Mouse (Mus musculus) embryonic facial prominence, embryonic 12.5 days (tissue): ENCODE data around the gene Rai14. TPM values are rescaled to one million over a fixed set of nuclear protein-coding genes. Genes with fewer than 3 reads are reported as not detected.

Experiments
- ATAC-seq: fragments of 200-750 bp; cut with Nextera tagmentation; 2 replicates; pipeline ENCODE4 v1.8.0; 2017; ENCODE audit not compliant: insufficient number of reproducible peaks, insufficient read depth, low FRiP score, low TSS enrichment
- H3K27ac ChIP-seq: fragments of 300-500 bp; sonication (generic); 2 replicates; pipeline ENCODE4 v1.5.1; 2016; ENCODE audit warnings: mild to moderate bottlenecking
- H3K27me3 ChIP-seq: fragments of 300-500 bp; sonication (generic); 2 replicates; pipeline ENCODE4 v1.6.1; 2016; ENCODE audit warnings: mild to moderate bottlenecking, moderate library complexity
- H3K36me3 ChIP-seq: fragments of 300-500 bp; sonication (generic); 2 replicates; pipeline ENCODE4 v1.6.1; 2016; ENCODE audit warnings: mild to moderate bottlenecking
- H3K4me1 ChIP-seq: fragments of 300-500 bp; sonication (generic); 2 replicates; pipeline ENCODE4 v1.6.1; 2016
- H3K4me2 ChIP-seq: fragments of 300-500 bp; sonication (generic); replicated peaks from 2 replicates; pipeline ENCODE4 v1.6.1; 2016; ENCODE audit warnings: mild to moderate bottlenecking, moderate library complexity
- H3K4me3 ChIP-seq: fragments of 300-500 bp; sonication (generic); 2 replicates; pipeline ENCODE4 v1.5.1; 2016; ENCODE audit warnings: mild to moderate bottlenecking
- H3K9ac ChIP-seq: fragments of 300-500 bp; sonication (generic); 2 replicates; pipeline ENCODE4 v1.6.1; 2016; ENCODE audit warnings: mild to moderate bottlenecking, moderate library complexity
- H3K9me3 ChIP-seq: fragments of 300-500 bp; sonication (generic); 2 replicates; pipeline ENCODE4 v1.6.1; 2016; ENCODE audit warnings: mild to moderate bottlenecking, moderate library complexity
- WGBS: fragments of 180-500 bp; shearing (Covaris S2); methylation state at CpG from one replicate; pipeline ENCODE4 v1.1.7; 2016; 5-methylcytosine and 5-hydroxymethylcytosine counted together
- polyA plus RNA-seq: library from polyadenylated mRNA; unstranded; fragments of >200 nt; fragmentation: Nextera tagmentation; extraction: Ambion mirVana; gene quantifications from 2 replicates; pipeline ENCODE4 v1.2.1, GENCODE M21; 2016

Rai14 gene
- polyA plus RNA-seq, 1 experiment from 2014 or later: 85.6 TPM

- Histone ChIP-seq H3K9ac (no peak overlapping the region), H3K4me1 (peaks cover 21% of the 10 kb centered on the region), H3K4me2 (no peak overlapping the region), H3K9me3 (no peaks in the 10 kb centered on the region), H3K36me3 (no peaks in the 10 kb centered on the region), H3K27ac (0 out of 2 replicates have a peak overlapping the region, but pooled peaks have one; percentile 41), H3K27me3 (no peaks in the 10 kb centered on the region), H3K4me3 (no peak overlapping the region)
- ATAC-seq: no peak
- 66% methylated on average over 8 of the region's 8 CpGs for WGBS
Measured at GRCm38 (mm10) chr15:10720671-10721070, 6.2 kb upstream of the Rai14 start.

DNA sequence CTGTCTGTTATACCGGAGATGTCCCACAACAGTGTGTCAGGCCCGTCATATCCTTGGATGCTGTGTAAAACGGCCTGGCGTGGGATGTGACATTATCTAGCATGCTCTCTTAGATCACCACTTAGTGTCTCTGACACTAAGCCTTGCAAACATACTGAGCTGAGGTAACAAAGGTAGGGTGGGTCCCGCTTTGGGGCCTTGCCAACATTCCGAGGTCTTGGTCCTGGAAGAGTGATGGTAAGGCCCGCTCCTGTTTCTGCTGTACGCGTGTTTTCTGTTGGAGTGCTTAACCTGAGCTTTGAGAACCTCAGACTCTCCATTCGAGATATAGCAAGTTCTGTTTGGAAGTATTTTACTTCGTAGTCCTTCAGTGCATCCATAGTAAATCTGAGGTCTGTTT lies 5.8 kb upstream of the Rai14 start:
- H3K4me2 ChIP-seq: no peak overlapping the region
- peaks cover 21% of the 10 kb centered on the region for H3K4me1 ChIP-seq
- H3K27ac ChIP-seq: 0 out of 2 replicates have a peak overlapping the region, but pooled peaks have one; percentile 41
- no peaks in the 10 kb centered on the region for H3K36me3 ChIP-seq
- 82% methylated on average over 11 of the region's 11 CpGs for WGBS
- H3K9me3 ChIP-seq: no peaks in the 10 kb centered on the region
- H3K9ac ChIP-seq: no peak overlapping the region
- H3K27me3 ChIP-seq: no peaks in the 10 kb centered on the region
- ATAC-seq: no peak
- H3K4me3 ChIP-seq: no peak overlapping the region

DNA sequence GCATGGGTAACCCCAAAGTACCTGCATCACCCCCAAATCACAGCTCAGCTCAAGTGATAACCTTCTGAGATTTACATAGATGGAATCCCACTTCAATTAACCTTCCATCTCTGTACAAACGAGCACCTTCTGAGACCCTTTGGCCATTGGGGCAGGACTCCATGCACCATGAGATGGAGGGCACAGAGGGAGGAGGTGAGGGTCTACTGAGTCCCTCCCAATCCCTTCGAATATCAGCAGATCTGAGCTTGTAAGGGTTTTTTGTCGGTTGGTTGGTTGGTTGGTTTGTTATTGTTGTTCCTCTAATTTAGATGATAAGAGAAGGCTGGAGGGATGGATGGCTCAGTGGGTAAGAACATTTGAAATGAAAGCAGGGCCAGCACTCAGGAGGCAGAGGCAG lies 5.1 kb upstream of the Rai14 start:
- WGBS: 87% methylated on average over 3 of the region's 3 CpGs
- no peak overlapping the region for H3K27ac ChIP-seq
- H3K27me3 ChIP-seq: no peaks in the 10 kb centered on the region

DNA sequence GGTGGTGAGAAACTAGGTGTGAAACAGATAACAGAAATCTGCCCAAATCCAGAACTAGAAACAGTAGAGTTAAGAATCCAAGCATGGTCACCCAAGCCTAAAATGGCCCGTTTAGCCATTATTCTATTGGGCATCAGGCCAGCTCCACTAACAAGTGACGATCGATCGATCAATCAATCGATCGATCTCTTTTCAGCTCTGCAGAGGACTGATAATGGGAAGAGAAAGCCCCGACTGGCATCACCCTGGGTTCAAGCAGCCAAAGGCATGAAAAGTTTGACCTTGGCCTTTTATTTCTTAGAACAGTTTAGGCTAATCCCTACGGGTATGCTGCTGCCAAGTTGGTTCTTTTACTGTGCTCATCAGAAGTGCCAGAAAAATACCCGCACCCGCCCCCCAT lies 4.3 kb upstream of the Rai14 start:
- Histone ChIP-seq H3K4me1 (peaks cover 18% of the 10 kb centered on the region), H3K36me3 (no peaks in the 10 kb centered on the region), H3K9ac (no peak overlapping the region), H3K4me3 (no peak overlapping the region), H3K27ac (no peak overlapping the region), H3K4me2 (no peak overlapping the region), H3K9me3 (no peaks in the 10 kb centered on the region), H3K27me3 (no peaks in the 10 kb centered on the region)
- ATAC-seq: no peak
- 92% methylated on average over 10 of the region's 10 CpGs for WGBS

More for the DNA sequence above, 5.1 kb upstream of the Rai14 start:
- ATAC-seq: no peak
- H3K9ac ChIP-seq: no peak overlapping the region
- no peak overlapping the region for H3K4me3 ChIP-seq
- H3K4me2 ChIP-seq: no peak overlapping the region
- H3K36me3 ChIP-seq: no peaks in the 10 kb centered on the region
- H3K9me3 ChIP-seq: no peaks in the 10 kb centered on the region
- H3K4me1 ChIP-seq: peaks cover 21% of the 10 kb centered on the region

GRCm38 (mm10) chr15:10717284-10717683 lies 2.9 kb upstream of the Rai14 start:
- Histone ChIP-seq H3K36me3 (no peaks in the 10 kb centered on the region), H3K9me3 (no peaks in the 10 kb centered on the region), H3K4me2 (no peak overlapping the region), H3K27me3 (no peaks in the 10 kb centered on the region), H3K9ac (no peak overlapping the region), H3K27ac (no peak overlapping the region), H3K4me3 (no peak overlapping the region), H3K4me1 (peaks cover 10% of the 10 kb centered on the region)
- WGBS: 90% methylated on average over 1 of the region's 1 CpGs
- no peak for ATAC-seq

GRCm38 (mm10) chr15:10715966-10716365 lies 1.5 kb upstream of the Rai14 start:
- 22% methylated on average over 5 of the region's 5 CpGs for WGBS
- H3K4me3 ChIP-seq: no peak overlapping the region
- H3K4me1 ChIP-seq: peaks cover 22% of the 10 kb centered on the region
- H3K9ac ChIP-seq: no peak overlapping the region
- no peaks in the 10 kb centered on the region for H3K27me3 ChIP-seq
- no peak overlapping the region for H3K27ac ChIP-seq
- peak overlapping the region; percentile 67 for H3K4me2 ChIP-seq
- no peak for ATAC-seq
- no peaks in the 10 kb centered on the region for H3K9me3 ChIP-seq
- H3K36me3 ChIP-seq: no peaks in the 10 kb centered on the region

- peak; percentile 13; the same call in 1 of the 2 replicates for ATAC-seq
Measured at GRCm38 (mm10) chr15:10715139-10715505, 698 bp upstream of the Rai14 start.

DNA sequence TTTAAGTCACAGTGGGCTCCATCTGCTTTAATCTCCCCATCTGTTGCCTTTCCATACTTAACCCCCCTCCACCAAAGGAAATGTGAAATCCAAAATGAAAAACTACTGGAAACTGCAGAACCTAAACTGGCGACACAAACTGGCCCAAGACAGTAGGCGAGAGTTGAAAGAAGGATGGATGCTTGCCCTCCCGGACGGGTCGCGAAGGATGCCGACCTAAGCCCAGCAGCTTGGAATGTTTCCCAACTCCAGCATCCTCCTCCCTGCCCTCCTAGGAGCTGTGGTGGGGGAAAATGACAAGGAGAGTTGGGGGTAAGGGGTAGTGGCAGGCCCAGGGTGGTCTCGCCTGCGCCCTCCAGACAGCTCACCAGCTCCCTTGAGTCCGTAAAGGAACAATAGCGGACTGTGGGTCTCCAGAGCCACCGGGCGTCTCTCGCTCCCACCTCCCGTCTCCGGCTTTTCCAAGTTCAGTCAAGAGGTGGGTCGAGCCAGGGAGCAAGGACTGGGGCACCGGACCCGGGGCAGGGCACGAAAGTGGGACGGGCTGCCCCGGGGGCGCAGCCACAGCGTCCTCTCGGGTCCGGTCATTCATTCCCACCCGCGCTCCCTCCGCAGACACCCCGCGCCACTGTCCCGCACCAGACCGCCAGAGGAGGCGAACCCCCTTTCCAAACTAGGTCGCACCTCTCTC lies 653 bp downstream of the Rai14 start:
- Histone ChIP-seq H3K9ac (peak overlapping the region; percentile 94), H3K27me3 (no peaks in the 10 kb centered on the region), H3K4me1 (peaks cover 21% of the 10 kb centered on the region), H3K4me2 (peak overlapping the region; percentile 67), H3K9me3 (no peaks in the 10 kb centered on the region), H3K36me3 (0 out of 2 replicates have a peak, but pooled peaks cover 2% of the 10 kb centered on the region), H3K4me3 (peak overlapping the region; percentile 86), H3K27ac (peak overlapping the region; percentile 90)
- ATAC-seq: 0 out of 2 replicates have a peak, but pooled peaks have one; percentile 25
- under 1% methylated on average over 35 of the region's 35 CpGs for WGBS

More at GRCm38 (mm10) chr15:10715139-10715505, 698 bp upstream of the Rai14 start:
- WGBS: under 1% methylated on average over 10 of the region's 10 CpGs
- peak overlapping the region; percentile 67 for H3K4me2 ChIP-seq
- H3K27ac ChIP-seq: peak overlapping the region; percentile 90
- H3K4me1 ChIP-seq: peaks cover 21% of the 10 kb centered on the region
- H3K4me3 ChIP-seq: peak overlapping the region; percentile 86
- H3K9me3 ChIP-seq: no peaks in the 10 kb centered on the region
- H3K9ac ChIP-seq: peak overlapping the region; percentile 94; the same call in 1 of the 2 replicates
- no peaks in the 10 kb centered on the region for H3K27me3 ChIP-seq
- H3K36me3 ChIP-seq: no peaks in the 10 kb centered on the region

GRCm38 (mm10) chr15:10713181-10713625 lies 1.2 kb downstream of the Rai14 start:
- H3K4me1 ChIP-seq: peaks cover 21% of the 10 kb centered on the region
- peak overlapping the region; percentile 67 for H3K4me2 ChIP-seq
- peaks cover 6% of the 10 kb centered on the region; the same call in 1 of the 2 replicates for H3K36me3 ChIP-seq
- peak overlapping the region; percentile 86 for H3K4me3 ChIP-seq
- WGBS: 7% methylated on average over 13 of the region's 13 CpGs
- H3K27ac ChIP-seq: peak overlapping the region; percentile 90
- no peak for ATAC-seq
- peak overlapping the region; percentile 94 for H3K9ac ChIP-seq
- H3K9me3 ChIP-seq: 0 out of 2 replicates have a peak, but pooled peaks cover 2% of the 10 kb centered on the region
- no peaks in the 10 kb centered on the region for H3K27me3 ChIP-seq

DNA sequence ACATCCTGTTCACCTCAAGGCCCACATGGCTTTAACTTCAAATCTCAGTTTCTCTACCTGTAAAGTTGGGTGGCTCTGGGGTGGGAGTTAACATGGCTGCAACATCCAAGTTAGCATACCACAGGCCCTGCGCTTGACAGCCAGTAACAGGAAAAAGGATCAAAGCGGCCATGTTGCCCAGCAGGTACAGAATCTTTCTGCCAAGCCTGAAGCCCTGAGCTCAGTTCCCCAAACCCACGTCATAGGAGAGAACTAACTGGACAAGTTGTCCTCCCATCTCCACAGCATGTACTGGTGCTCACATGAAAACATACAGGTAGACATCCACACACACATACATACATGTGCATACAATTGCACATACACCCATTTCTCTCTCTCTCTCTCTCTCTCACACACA lies 2.1 kb downstream of the Rai14 start:
- peaks cover 14% of the 10 kb centered on the region for H3K36me3 ChIP-seq
- H3K9me3 ChIP-seq: 0 out of 2 replicates have a peak, but pooled peaks cover 2% of the 10 kb centered on the region
- no peak for ATAC-seq
- WGBS: 71% methylated on average over 3 of the region's 3 CpGs
- H3K27ac ChIP-seq: no peak overlapping the region
- peak overlapping the region; percentile 67 for H3K4me2 ChIP-seq
- H3K9ac ChIP-seq: peak overlapping the region; percentile 94
- peaks cover 21% of the 10 kb centered on the region for H3K4me1 ChIP-seq
- no peaks in the 10 kb centered on the region for H3K27me3 ChIP-seq
- H3K4me3 ChIP-seq: peak overlapping the region; percentile 86

DNA sequence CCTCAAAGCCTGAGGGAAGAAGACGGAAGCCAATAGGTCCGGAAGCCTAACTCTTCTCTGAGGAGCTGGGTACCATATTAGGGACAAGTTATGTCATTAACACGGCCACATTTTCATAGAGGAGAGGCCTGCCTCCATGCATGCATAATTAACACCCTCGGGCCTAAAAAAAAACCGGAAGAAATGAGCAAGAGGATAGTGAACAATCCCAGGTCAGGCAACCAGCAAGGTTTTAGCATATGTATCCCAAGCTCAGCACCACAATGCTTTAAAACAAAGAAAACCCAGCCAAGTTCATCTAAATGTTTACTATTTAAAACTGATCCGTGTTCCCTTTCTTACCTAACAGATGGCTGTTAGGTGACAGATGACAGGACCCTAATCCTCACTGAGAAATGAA lies 3.2 kb downstream of the Rai14 start:
- no peak overlapping the region for H3K27ac ChIP-seq
- 0 out of 2 replicates have a peak overlapping the region, but pooled peaks have one; percentile 86 for H3K4me3 ChIP-seq
- peak overlapping the region; percentile 67 for H3K4me2 ChIP-seq
- H3K27me3 ChIP-seq: no peaks in the 10 kb centered on the region
- H3K9me3 ChIP-seq: 0 out of 2 replicates have a peak, but pooled peaks cover 2% of the 10 kb centered on the region
- H3K9ac ChIP-seq: no peak overlapping the region; the same call in 1 of the 2 replicates
- ATAC-seq: no peak
- 69% methylated on average over 6 of the region's 6 CpGs for WGBS
- peaks cover 29% of the 10 kb centered on the region for H3K4me1 ChIP-seq
- H3K36me3 ChIP-seq: peaks cover 19% of the 10 kb centered on the region
